Mouse (Mus musculus): ENCODE data around the gene Inca1. TPM values are rescaled to one million over a fixed set of nuclear protein-coding genes. Genes with fewer than 3 reads are reported as not detected.
A peak's percentile ranks its signal among the peaks of the same experiment; 100 is the strongest.

Gene Inca1
- total and polyA plus RNA-seq, 2 experiments from 2014 or later, result 0.23 to 4.0 TPM

- no peak overlapping the region for H3K9ac ChIP-seq (replicated peaks; ENCODE audit: low read depth, low read length)
- no peaks in the 10 kb centered on the region for H3K9me3 ChIP-seq (replicated peaks; ENCODE audit: control insufficient read depth, low read length)
- DNase-seq (ENCODE audit: low spot score), result no peak
- no peak overlapping the region for H3K4me3 ChIP-seq (ENCODE audit: low read depth, low read length)
- H3K27ac ChIP-seq (ENCODE audit: low read depth), result no peak overlapping the region
- 88% methylated on average over 6 of the region's 6 CpGs for WGBS
- H3K36me3 ChIP-seq (replicated peaks; ENCODE audit: control insufficient read depth, insufficient read depth, low read length), result peaks cover 86% of the 10 kb centered on the region
- H3K27me3 ChIP-seq (ENCODE audit: control insufficient read depth, insufficient read depth, low read length), result no peaks in the 10 kb centered on the region
- H3K4me1 ChIP-seq (ENCODE audit: control insufficient read depth, insufficient read depth), result no peaks in the 10 kb centered on the region
- TF ChIP-seq CTCF (IDR thresholded peaks at IDR 0.05; ENCODE audit: low read depth) (no peak), EP300 (IDR thresholded peaks at IDR 0.05; ENCODE audit: low read depth) (no peak)
- ATAC-seq (ENCODE audit: insufficient read depth, low read depth), result no peak
- no peak overlapping the region for H3K4me2 ChIP-seq (ENCODE audit: low read depth, low read length)
Observed at GRCm38 (mm10) chr11:70713222-70713621, 13.3 kb upstream of the Inca1 start.

GRCm38 (mm10) chr11:70711026-70711425 lies 11.1 kb upstream of the Inca1 start:
- ATAC-seq (ENCODE audit: insufficient read depth, low read depth) (no peak), DNase-seq (ENCODE audit: low spot score) (no peak)
- Histone ChIP-seq H3K4me3 (ENCODE audit: low read depth, low read length) (no peak overlapping the region), H3K4me2 (ENCODE audit: low read depth, low read length) (no peak overlapping the region), H3K36me3 (replicated peaks; ENCODE audit: control insufficient read depth, insufficient read depth, low read length) (peaks cover 86% of the 10 kb centered on the region), H3K9ac (replicated peaks; ENCODE audit: low read depth, low read length) (no peak overlapping the region), H3K27me3 (ENCODE audit: control insufficient read depth, insufficient read depth, low read length) (no peaks in the 10 kb centered on the region), H3K9me3 (replicated peaks; ENCODE audit: control insufficient read depth, low read length) (no peaks in the 10 kb centered on the region), H3K4me1 (ENCODE audit: control insufficient read depth, insufficient read depth) (no peaks in the 10 kb centered on the region), H3K27ac (ENCODE audit: low read depth) (no peak overlapping the region)
- WGBS, result 95% methylated on average over 10 of the region's 10 CpGs
- TF ChIP-seq EP300 (IDR thresholded peaks at IDR 0.05; ENCODE audit: low read depth) (no peak), CTCF (IDR thresholded peaks at IDR 0.05; ENCODE audit: low read depth) (no peak)

DNA sequence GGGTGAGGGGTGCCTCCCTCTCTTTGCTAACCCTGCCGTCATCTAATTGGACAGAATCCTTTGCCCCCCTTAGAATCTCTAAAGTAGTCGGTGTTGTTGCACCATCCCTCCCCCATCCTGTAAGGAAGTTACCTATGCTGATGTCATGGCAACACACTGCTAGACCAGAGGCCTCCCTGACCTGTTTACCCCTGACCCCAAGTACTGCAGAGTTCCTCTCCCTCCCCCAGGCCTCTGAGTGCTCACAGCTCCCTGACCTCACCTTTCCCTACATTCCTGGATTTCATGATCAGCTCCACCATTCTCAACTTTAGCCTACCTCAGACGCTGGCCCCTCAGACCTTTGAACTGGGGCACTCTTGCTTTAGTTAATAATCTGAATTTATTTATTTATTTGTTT lies 6.2 kb upstream of the Inca1 start:
- Histone ChIP-seq H3K4me3 (ENCODE audit: low read depth, low read length) (no peak overlapping the region), H3K4me2 (ENCODE audit: low read depth, low read length) (no peak overlapping the region), H3K27ac (ENCODE audit: low read depth) (no peak overlapping the region), H3K27me3 (ENCODE audit: control insufficient read depth, insufficient read depth, low read length) (no peaks in the 10 kb centered on the region), H3K9ac (replicated peaks; ENCODE audit: low read depth, low read length) (no peak overlapping the region), H3K36me3 (replicated peaks; ENCODE audit: control insufficient read depth, insufficient read depth, low read length) (peaks cover 78% of the 10 kb centered on the region), H3K4me1 (ENCODE audit: control insufficient read depth, insufficient read depth) (peaks cover 17% of the 10 kb centered on the region; the same call in 1 of the 2 replicates), H3K9me3 (replicated peaks; ENCODE audit: control insufficient read depth, low read length) (no peaks in the 10 kb centered on the region)
- DNase-seq (ENCODE audit: low spot score), result no peak
- TF ChIP-seq CTCF (IDR thresholded peaks at IDR 0.05; ENCODE audit: low read depth) (no peak), EP300 (IDR thresholded peaks at IDR 0.05; ENCODE audit: low read depth) (no peak)
- WGBS, result 72% methylated on average over 3 of the region's 3 CpGs
- no peak for ATAC-seq (ENCODE audit: insufficient read depth, low read depth)

GRCm38 (mm10) chr11:70702781-70703180 lies 2.8 kb upstream of the Inca1 start:
- WGBS, result 9% methylated on average over 6 of the region's 6 CpGs
- H3K4me3 ChIP-seq (ENCODE audit: low read depth, low read length), result peak overlapping the region; percentile 92
- DNase-seq (ENCODE audit: low spot score), result peak; percentile 60

GRCm38 (mm10) chr11:70701984-70702733 lies 2.2 kb upstream of the Inca1 start:
- no peak for TF ChIP-seq CTCF (IDR thresholded peaks at IDR 0.05; ENCODE audit: low read depth)
- TF ChIP-seq EP300 (IDR thresholded peaks at IDR 0.05; ENCODE audit: low read depth), result no peak; the same call in 1 of the 2 replicates
- H3K4me3 ChIP-seq (ENCODE audit: low read depth, low read length), result peak overlapping the region; percentile 92
- ATAC-seq (ENCODE audit: insufficient read depth, low read depth) (no peak), DNase-seq (ENCODE audit: low spot score) (peak; percentile 54)
- peak overlapping the region; percentile 92 for H3K9ac ChIP-seq (replicated peaks; ENCODE audit: low read depth, low read length)
- peaks cover 38% of the 10 kb centered on the region for H3K36me3 ChIP-seq (replicated peaks; ENCODE audit: control insufficient read depth, insufficient read depth, low read length)
- H3K27me3 ChIP-seq (ENCODE audit: control insufficient read depth, insufficient read depth, low read length), result no peaks in the 10 kb centered on the region
- peaks cover 19% of the 10 kb centered on the region; the same call in 1 of the 2 replicates for H3K4me1 ChIP-seq (ENCODE audit: control insufficient read depth, insufficient read depth)
- peak overlapping the region; percentile 97 for H3K27ac ChIP-seq (ENCODE audit: low read depth)
- H3K4me2 ChIP-seq (ENCODE audit: low read depth, low read length), result peak overlapping the region; percentile 87
- WGBS, result 34% methylated on average over 6 of the region's 6 CpGs
- H3K9me3 ChIP-seq (replicated peaks; ENCODE audit: control insufficient read depth, low read length), result no peaks in the 10 kb centered on the region

More at GRCm38 (mm10) chr11:70702781-70703180, 2.8 kb upstream of the Inca1 start:
- peak; percentile 37 for ATAC-seq (ENCODE audit: insufficient read depth, low read depth)
- TF ChIP-seq EP300 (IDR thresholded peaks at IDR 0.05; ENCODE audit: low read depth) (0 out of 2 replicates have a peak, but pooled peaks have one; percentile 19), CTCF (IDR thresholded peaks at IDR 0.05; ENCODE audit: low read depth) (no peak)
- peak overlapping the region; percentile 97 for H3K27ac ChIP-seq (ENCODE audit: low read depth)
- no peaks in the 10 kb centered on the region for H3K27me3 ChIP-seq (ENCODE audit: control insufficient read depth, insufficient read depth, low read length)
- H3K4me2 ChIP-seq (ENCODE audit: low read depth, low read length), result peak overlapping the region; percentile 87
- no peaks in the 10 kb centered on the region for H3K9me3 ChIP-seq (replicated peaks; ENCODE audit: control insufficient read depth, low read length)
- H3K4me1 ChIP-seq (ENCODE audit: control insufficient read depth, insufficient read depth), result peaks cover 19% of the 10 kb centered on the region; the same call in 1 of the 2 replicates
- H3K36me3 ChIP-seq (replicated peaks; ENCODE audit: control insufficient read depth, insufficient read depth, low read length), result peaks cover 45% of the 10 kb centered on the region
- peak overlapping the region; percentile 92 for H3K9ac ChIP-seq (replicated peaks; ENCODE audit: low read depth, low read length)
